Mouse (Mus musculus) kidney, embryonic 14.5 days (tissue): ENCODE results near the gene P2rx7. TPM values are rescaled to one million over a fixed set of nuclear protein-coding genes. Genes with fewer than 3 reads are reported as not detected.

Source experiments
- ATAC-seq: fragments of 200-750 bp; cut with Nextera tagmentation; 2 replicates; pipeline ENCODE4 v1.8.0; 2017; ENCODE audit warnings: moderate number of reproducible peaks, mild to moderate bottlenecking, moderate TSS enrichment, moderate library complexity; ENCODE audit not compliant: low FRiP score, low TSS enrichment
- H3K27ac ChIP-seq: fragments of 300-500 bp; sonication (generic); 2 replicates; pipeline ENCODE4 v1.5.1; 2014; ENCODE audit warnings: low read depth, mild to moderate bottlenecking, low read length, moderate library complexity, mixed read lengths
- H3K27me3 ChIP-seq: fragments of 300-500 bp; sonication (generic); 2 replicates; pipeline ENCODE4 v1.6.1; 2014; ENCODE audit warnings: mild to moderate bottlenecking, low read length; ENCODE audit not compliant: control insufficient read depth, insufficient read depth
- H3K36me3 ChIP-seq: fragments of 300-500 bp; sonication (generic); 2 replicates; pipeline ENCODE4 v1.6.1; 2014; ENCODE audit warnings: low read length, mixed read lengths; ENCODE audit not compliant: control insufficient read depth, insufficient read depth
- H3K4me1 ChIP-seq: fragments of 300-500 bp; sonication (generic); 2 replicates; pipeline ENCODE4 v1.6.1; 2014; ENCODE audit warnings: low read length, mixed read lengths; ENCODE audit not compliant: control insufficient read depth, insufficient read depth
- H3K4me2 ChIP-seq: fragments of 300-500 bp; sonication (generic); replicated peaks from 2 replicates; pipeline ENCODE4 v1.6.1; 2014; ENCODE audit warnings: low read depth, mild to moderate bottlenecking, low read length
- H3K4me3 ChIP-seq: fragments of 300-500 bp; sonication (generic); 2 replicates; pipeline ENCODE4 v1.5.1; 2014; ENCODE audit warnings: mild to moderate bottlenecking, low read length
- H3K9ac ChIP-seq: fragments of 300-500 bp; sonication (generic); 2 replicates; pipeline ENCODE4 v1.6.1; 2014; ENCODE audit warnings: low read depth, mild to moderate bottlenecking, low read length, moderate library complexity
- H3K9me3 ChIP-seq: fragments of 300-500 bp; sonication (generic); 2 replicates; pipeline ENCODE4 v1.6.1; 2016; ENCODE audit warnings: low read length; ENCODE audit not compliant: control insufficient read depth
- WGBS: fragments of 180-500 bp; shearing (Covaris S2); extraction: QIAGEN DNeasy Blood & Tissue Kit; methylation state at CpG from one replicate; pipeline ENCODE4 v1.1.7; 2014; 5-methylcytosine and 5-hydroxymethylcytosine counted together
- polyA plus RNA-seq: library from polyadenylated mRNA; unstranded; fragments of >200 nt; fragmentation: Nextera tagmentation; extraction: Ambion mirVana; gene quantifications from 2 replicates; pipeline ENCODE4 v1.2.1, GENCODE M21; 2014

The P2rx7 gene
- polyA plus RNA-seq = 0.56 and 1.1 TPM in 2 replicates

- Histone ChIP-seq H3K36me3 (no peaks in the 10 kb centered on the region), H3K4me3 (no peak within 1 kb of the TSS), H3K4me1 (no peaks in the 10 kb centered on the region), H3K4me2 (no peak within 1 kb of the TSS), H3K27ac (no peak within 1 kb of the TSS), H3K9ac (no peak within 1 kb of the TSS), H3K9me3 (no peaks in the 10 kb centered on the region), H3K27me3 (no peaks in the 10 kb centered on the region)
- ATAC-seq = no peak
- WGBS = 76% methylated on average over 12 of the region's 12 CpGs
These were observed at the start of gene P2rx7 for GRCm38 (mm10) chr5:122643701-122644100. TSS of gene P2rx7 (plus strand) at chr5:122643911.

- H3K27ac ChIP-seq = no peak overlapping the region
- no peak overlapping the region for H3K4me3 ChIP-seq
- H3K4me2 ChIP-seq = no peak overlapping the region
- H3K9me3 ChIP-seq = no peaks in the 10 kb centered on the region
- no peaks in the 10 kb centered on the region for H3K27me3 ChIP-seq
- H3K4me1 ChIP-seq = no peaks in the 10 kb centered on the region
- H3K36me3 ChIP-seq = peaks cover 45% of the 10 kb centered on the region
- ATAC-seq = no peak
- no peak overlapping the region for H3K9ac ChIP-seq
- WGBS = 92% methylated on average over 4 of the region's 4 CpGs
These were observed 48.2 kb upstream of the P2rx7 start for GRCm38 (mm10) chr5:122595470-122595869.

- Histone ChIP-seq H3K27ac (no peak overlapping the region), H3K36me3 (peaks cover 65% of the 10 kb centered on the region), H3K4me1 (no peaks in the 10 kb centered on the region), H3K4me2 (no peak overlapping the region), H3K9ac (no peak overlapping the region), H3K4me3 (no peak overlapping the region), H3K27me3 (no peaks in the 10 kb centered on the region), H3K9me3 (no peaks in the 10 kb centered on the region)
- 74% methylated on average over 11 of the region's 11 CpGs for WGBS
- ATAC-seq = no peak
These were observed 41.5 kb upstream of the P2rx7 start for GRCm38 (mm10) chr5:122602233-122602632.

DNA sequence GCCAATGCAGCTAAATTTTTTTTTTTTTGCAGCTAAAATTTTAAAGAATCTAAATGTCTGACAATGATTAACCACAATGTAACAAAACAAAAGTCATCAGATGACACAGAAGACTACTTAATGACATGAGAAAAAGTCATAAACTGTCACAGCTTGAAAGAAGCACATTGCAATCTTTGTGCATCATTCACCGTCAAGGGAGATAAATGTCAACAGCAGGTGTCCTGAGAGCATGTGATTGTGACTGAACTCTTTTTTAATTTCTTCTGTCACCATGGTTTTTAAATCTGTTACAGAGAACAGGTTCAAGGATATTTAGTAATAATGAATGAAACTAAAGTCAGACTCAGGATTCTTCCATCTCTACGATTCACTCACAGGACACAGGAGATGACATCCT, 38.8 kb upstream of the P2rx7 start:
- Histone ChIP-seq H3K27ac (no peak overlapping the region), H3K27me3 (no peaks in the 10 kb centered on the region), H3K36me3 (peaks cover 65% of the 10 kb centered on the region), H3K4me3 (no peak overlapping the region), H3K9me3 (no peaks in the 10 kb centered on the region), H3K9ac (no peak overlapping the region), H3K4me1 (no peaks in the 10 kb centered on the region), H3K4me2 (no peak overlapping the region)
- 88% methylated on average over 2 of the region's 2 CpGs for WGBS
- ATAC-seq = no peak

- 50% methylated on average over 5 of the region's 5 CpGs for WGBS
- peaks cover 24% of the 10 kb centered on the region; the same call in 1 of the 2 replicates for H3K36me3 ChIP-seq
- H3K27ac ChIP-seq = peak overlapping the region; percentile 42; the same call in 1 of the 2 replicates
- H3K9me3 ChIP-seq = no peaks in the 10 kb centered on the region
- no peak overlapping the region for H3K4me3 ChIP-seq
- H3K9ac ChIP-seq = 0 out of 2 replicates have a peak overlapping the region, but pooled peaks have one; percentile 12
- H3K27me3 ChIP-seq = no peaks in the 10 kb centered on the region
- no peak for ATAC-seq
- H3K4me1 ChIP-seq = peaks cover 3% of the 10 kb centered on the region
- H3K4me2 ChIP-seq = no peak overlapping the region
These were observed 32.1 kb upstream of the P2rx7 start for GRCm38 (mm10) chr5:122611651-122612050.

- peak within 1 kb of the TSS; percentile 69 for H3K4me2 ChIP-seq
- H3K9me3 ChIP-seq = no peaks in the 10 kb centered on the region
- H3K4me3 ChIP-seq = peak within 1 kb of the TSS; percentile 93
- peaks cover 9% of the 10 kb centered on the region; the same call in 1 of the 2 replicates for H3K36me3 ChIP-seq
- H3K4me1 ChIP-seq = peaks cover 3% of the 10 kb centered on the region
- peak within 1 kb of the TSS; percentile 71; the same call in 1 of the 2 replicates for H3K27ac ChIP-seq
- peak within 1 kb of the TSS; percentile 89 for H3K9ac ChIP-seq
- 2% methylated on average over 52 of the region's 67 CpGs for WGBS
- H3K27me3 ChIP-seq = no peaks in the 10 kb centered on the region
- ATAC-seq = peak; percentile 96
These were observed 29.6 kb upstream of the P2rx7 start, which contains the start of gene Ift81 for GRCm38 (mm10) chr5:122613908-122614732. TSS of gene Ift81 (minus strand) at chr5:122614518.

GRCm38 (mm10) chr5:122617718-122618117, 26.0 kb upstream of the P2rx7 start:
- WGBS = 81% methylated on average over 5 of the region's 5 CpGs
- Histone ChIP-seq H3K9me3 (no peaks in the 10 kb centered on the region), H3K4me1 (no peaks in the 10 kb centered on the region; the same call in 1 of the 2 replicates), H3K27me3 (no peaks in the 10 kb centered on the region), H3K27ac (no peak overlapping the region), H3K4me3 (no peak overlapping the region), H3K4me2 (no peak overlapping the region), H3K36me3 (no peaks in the 10 kb centered on the region), H3K9ac (no peak overlapping the region)
- no peak for ATAC-seq

DNA sequence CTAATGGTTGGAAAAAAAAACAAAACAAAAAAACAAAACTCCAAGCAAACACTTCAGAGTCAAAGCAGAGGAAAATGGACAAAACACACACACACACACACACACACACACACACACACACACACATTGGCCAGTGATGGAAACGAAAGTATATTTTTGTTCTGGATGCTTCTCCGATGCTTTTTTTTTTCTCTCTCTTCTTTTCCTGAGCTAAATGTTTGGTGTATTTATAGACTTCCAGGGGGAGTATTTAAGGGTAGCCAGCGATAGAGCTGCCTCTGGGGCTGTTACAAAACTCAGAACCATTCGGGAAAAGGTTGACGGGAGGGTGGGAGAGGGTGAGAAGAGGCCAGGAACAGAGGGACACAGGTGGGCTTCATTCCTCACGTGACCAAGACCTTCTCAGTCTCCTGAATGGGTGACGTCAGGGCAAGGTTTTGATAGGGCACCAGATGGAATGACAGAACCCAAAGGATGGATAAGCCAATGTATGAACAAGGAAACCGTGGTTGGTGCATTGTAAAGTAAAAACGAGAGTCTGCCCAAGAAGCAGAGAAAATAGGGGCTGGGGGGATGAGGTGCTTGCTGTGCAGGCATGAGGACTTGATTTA, 23.9 kb upstream of the P2rx7 start:
- Histone ChIP-seq H3K4me3 (no peak overlapping the region), H3K4me2 (no peak overlapping the region), H3K27ac (no peak overlapping the region), H3K4me1 (no peaks in the 10 kb centered on the region; the same call in 1 of the 2 replicates), H3K9me3 (no peaks in the 10 kb centered on the region), H3K9ac (no peak overlapping the region), H3K27me3 (no peaks in the 10 kb centered on the region), H3K36me3 (no peaks in the 10 kb centered on the region)
- 77% methylated on average over 9 of the region's 9 CpGs for WGBS
- no peak for ATAC-seq
